Mouse (Mus musculus): ENCODE measurements around the gene Alx3. TPM values are rescaled to one million over a fixed set of nuclear protein-coding genes. Genes with fewer than 3 reads are reported as not detected.
A peak's percentile ranks its signal among the peaks of the same experiment; 100 is the strongest.

Alx3 gene
- polyA plus RNA-seq, 1 experiment from 2014 or later, result not detected

- no peaks in the 10 kb centered on the region for H3K9me3 ChIP-seq (ENCODE audit: control insufficient read depth, low read length)
- no peak for DNase-seq (ENCODE audit: low spot score)
- no peaks in the 10 kb centered on the region for H3K4me1 ChIP-seq (replicated peaks; ENCODE audit: control insufficient read depth, insufficient read depth, low read length)
- H3K27me3 ChIP-seq (ENCODE audit: control insufficient read depth, insufficient read depth, low read length), result no peaks in the 10 kb centered on the region
- H3K36me3 ChIP-seq (replicated peaks; ENCODE audit: control insufficient read depth, insufficient read depth), result peaks cover 63% of the 10 kb centered on the region
- H3K4me3 ChIP-seq (replicated peaks; ENCODE audit: low read length), result no peak overlapping the region
- no peak overlapping the region for H3K9ac ChIP-seq
- ATAC-seq (ENCODE audit: low FRiP score), result no peak
- H3K4me2 ChIP-seq (replicated peaks), result no peak overlapping the region
- WGBS, result 73% methylated on average over 4 of the region's 4 CpGs
- H3K27ac ChIP-seq, result no peak overlapping the region
These were observed 16.6 kb downstream of the Alx3 start for GRCm38 (mm10) chr3:107611394-107611793.

- no peak overlapping the region for H3K9ac ChIP-seq
- ATAC-seq (ENCODE audit: low FRiP score), result peak; percentile 68; the same call in 1 of the 2 replicates
- DNase-seq (ENCODE audit: low spot score), result peak; percentile 78
These were observed 18.2 kb downstream of the Alx3 start for GRCm38 (mm10) chr3:107612902-107613525.

GRCm38 (mm10) chr3:107617800-107618199 lies 23.0 kb downstream of the Alx3 start:
- Histone ChIP-seq H3K36me3 (replicated peaks; ENCODE audit: control insufficient read depth, insufficient read depth) (peaks cover 98% of the 10 kb centered on the region), H3K9ac (no peak overlapping the region), H3K27ac (no peak overlapping the region), H3K27me3 (ENCODE audit: control insufficient read depth, insufficient read depth, low read length) (no peaks in the 10 kb centered on the region), H3K4me2 (replicated peaks) (no peak overlapping the region), H3K4me3 (replicated peaks; ENCODE audit: low read length) (no peak overlapping the region), H3K9me3 (ENCODE audit: control insufficient read depth, low read length) (no peaks in the 10 kb centered on the region), H3K4me1 (replicated peaks; ENCODE audit: control insufficient read depth, insufficient read depth, low read length) (no peaks in the 10 kb centered on the region)
- DNase-seq (ENCODE audit: low spot score) (no peak), ATAC-seq (ENCODE audit: low FRiP score) (no peak)
- 98% methylated on average over 3 of the region's 3 CpGs for WGBS

More at GRCm38 (mm10) chr3:107612902-107613525, 18.2 kb downstream of the Alx3 start:
- H3K36me3 ChIP-seq (replicated peaks; ENCODE audit: control insufficient read depth, insufficient read depth), result peaks cover 79% of the 10 kb centered on the region
- no peak overlapping the region for H3K4me3 ChIP-seq (replicated peaks; ENCODE audit: low read length)
- H3K27ac ChIP-seq, result no peak overlapping the region
- no peaks in the 10 kb centered on the region for H3K27me3 ChIP-seq (ENCODE audit: control insufficient read depth, insufficient read depth, low read length)
- 87% methylated on average over 11 of the region's 11 CpGs for WGBS
- H3K4me2 ChIP-seq (replicated peaks), result no peak overlapping the region
- H3K4me1 ChIP-seq (replicated peaks; ENCODE audit: control insufficient read depth, insufficient read depth, low read length), result no peaks in the 10 kb centered on the region
- H3K9me3 ChIP-seq (ENCODE audit: control insufficient read depth, low read length), result no peaks in the 10 kb centered on the region

DNA sequence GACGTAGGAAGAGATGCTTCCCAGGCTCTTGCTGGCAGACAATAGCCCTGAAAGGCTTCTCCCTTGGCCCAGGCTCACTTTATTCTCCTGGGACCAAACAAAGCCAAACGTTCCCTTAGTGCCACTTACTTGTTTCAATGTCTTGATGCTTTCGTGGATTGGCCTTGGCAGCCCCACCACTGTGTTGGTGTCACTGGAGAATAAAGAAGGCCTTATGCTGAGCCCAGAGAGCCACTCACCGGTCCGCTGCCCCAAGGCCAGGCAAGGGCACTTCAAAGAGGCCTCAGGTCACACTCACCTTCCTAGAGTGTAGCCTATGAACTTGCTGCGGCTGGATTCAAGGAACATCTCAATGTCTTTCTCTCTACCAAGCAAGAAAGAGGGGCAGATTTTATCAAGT lies 25.1 kb downstream of the Alx3 start:
- 91% methylated on average over 6 of the region's 6 CpGs for WGBS
- ATAC-seq (ENCODE audit: low FRiP score) (no peak), DNase-seq (ENCODE audit: low spot score) (no peak)
- no peak overlapping the region for H3K4me3 ChIP-seq (replicated peaks; ENCODE audit: low read length)
- no peaks in the 10 kb centered on the region for H3K9me3 ChIP-seq (ENCODE audit: control insufficient read depth, low read length)
- H3K27me3 ChIP-seq (ENCODE audit: control insufficient read depth, insufficient read depth, low read length), result no peaks in the 10 kb centered on the region
- no peak overlapping the region for H3K9ac ChIP-seq
- peaks cover 98% of the 10 kb centered on the region for H3K36me3 ChIP-seq (replicated peaks; ENCODE audit: control insufficient read depth, insufficient read depth)
- no peaks in the 10 kb centered on the region for H3K4me1 ChIP-seq (replicated peaks; ENCODE audit: control insufficient read depth, insufficient read depth, low read length)
- H3K27ac ChIP-seq, result no peak overlapping the region
- no peak overlapping the region for H3K4me2 ChIP-seq (replicated peaks)

DNA sequence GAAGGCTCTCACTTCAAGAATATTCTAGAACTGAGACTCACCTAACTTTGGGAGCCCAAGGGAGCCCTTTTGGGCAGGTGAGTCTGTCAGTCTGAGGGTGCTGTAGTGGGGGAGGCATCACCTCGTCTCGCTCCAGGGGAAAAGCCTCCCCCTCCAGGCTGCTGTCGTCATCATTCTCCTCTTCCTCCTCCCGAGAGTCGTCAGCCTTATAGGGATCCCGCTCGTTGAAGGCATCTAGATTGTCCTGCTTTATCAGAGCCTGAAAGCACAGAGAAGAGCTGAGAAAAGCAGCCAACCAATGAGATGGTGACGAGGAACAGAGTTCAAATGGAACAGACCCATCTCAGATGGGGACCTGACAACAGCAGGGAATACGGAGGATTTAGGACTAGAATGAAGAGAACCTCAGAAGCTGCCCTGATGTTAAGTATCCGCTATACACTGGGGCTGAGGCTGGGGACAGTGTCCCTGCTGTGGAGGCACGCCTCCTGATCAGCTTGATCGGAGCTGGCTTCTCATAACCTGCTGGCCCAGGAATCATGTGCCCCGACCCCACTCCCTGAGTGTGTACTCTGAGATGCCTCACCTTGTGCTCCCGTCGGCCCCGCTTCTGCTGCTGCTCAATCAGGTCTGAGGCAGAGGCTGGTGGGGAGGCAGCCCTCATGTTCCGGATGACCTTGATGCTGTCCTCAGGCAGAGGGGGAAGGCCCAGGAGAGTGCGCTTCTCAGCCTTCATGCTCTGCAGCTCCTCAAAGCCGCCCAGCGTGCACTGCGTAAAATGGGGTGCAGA lies 26.6 kb downstream of the Alx3 start:
- Histone ChIP-seq H3K27me3 (ENCODE audit: control insufficient read depth, insufficient read depth, low read length) (no peaks in the 10 kb centered on the region), H3K9me3 (ENCODE audit: control insufficient read depth, low read length) (no peaks in the 10 kb centered on the region), H3K27ac (no peak overlapping the region), H3K4me2 (replicated peaks) (no peak overlapping the region), H3K9ac (no peak overlapping the region), H3K4me3 (replicated peaks; ENCODE audit: low read length) (no peak overlapping the region), H3K4me1 (replicated peaks; ENCODE audit: control insufficient read depth, insufficient read depth, low read length) (no peaks in the 10 kb centered on the region), H3K36me3 (replicated peaks; ENCODE audit: control insufficient read depth, insufficient read depth) (peaks cover 98% of the 10 kb centered on the region)
- ATAC-seq (ENCODE audit: low FRiP score) (no peak), DNase-seq (ENCODE audit: low spot score) (no peak)
- WGBS, result 93% methylated on average over 21 of the region's 21 CpGs

DNA sequence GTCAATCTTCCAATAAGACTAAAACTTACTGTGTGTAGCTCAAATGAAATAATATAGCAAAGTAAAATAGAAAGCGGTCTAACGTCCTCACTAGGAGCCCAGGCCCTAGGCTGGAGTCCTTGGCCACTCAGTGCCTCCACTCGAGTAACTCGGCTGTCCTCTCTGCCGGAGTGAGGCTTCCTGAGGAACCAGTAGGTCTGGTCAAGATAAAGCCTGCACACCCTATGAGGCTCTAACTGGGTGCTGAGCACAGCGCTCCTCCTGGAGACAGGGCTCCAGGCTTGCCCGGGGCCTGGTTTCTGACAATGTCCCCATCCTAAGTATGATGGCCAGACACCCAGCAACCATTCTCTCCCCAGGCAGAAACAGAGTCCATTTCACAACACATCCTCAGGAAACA lies 27.7 kb downstream of the Alx3 start:
- Histone ChIP-seq H3K4me1 (replicated peaks; ENCODE audit: control insufficient read depth, insufficient read depth, low read length) (no peaks in the 10 kb centered on the region), H3K9ac (no peak overlapping the region)
- ATAC-seq (ENCODE audit: low FRiP score), result no peak

GRCm38 (mm10) chr3:107624424-107624823 lies 29.6 kb downstream of the Alx3 start:
- no peaks in the 10 kb centered on the region for H3K27me3 ChIP-seq (ENCODE audit: control insufficient read depth, insufficient read depth, low read length)
- H3K9me3 ChIP-seq (ENCODE audit: control insufficient read depth, low read length), result no peaks in the 10 kb centered on the region
- no peak overlapping the region for H3K27ac ChIP-seq
- ATAC-seq (ENCODE audit: low FRiP score), result no peak
- H3K4me3 ChIP-seq (replicated peaks; ENCODE audit: low read length), result no peak overlapping the region
- no peak overlapping the region for H3K4me2 ChIP-seq (replicated peaks)
- H3K4me1 ChIP-seq (replicated peaks; ENCODE audit: control insufficient read depth, insufficient read depth, low read length), result peaks cover 8% of the 10 kb centered on the region; the same call in 1 of the 2 replicates
- DNase-seq (ENCODE audit: low spot score), result no peak
- H3K9ac ChIP-seq, result no peak overlapping the region
- WGBS, result 98% methylated on average over 8 of the region's 8 CpGs
- H3K36me3 ChIP-seq (replicated peaks; ENCODE audit: control insufficient read depth, insufficient read depth), result peaks cover 96% of the 10 kb centered on the region

More for the DNA sequence above, 27.7 kb downstream of the Alx3 start:
- DNase-seq (ENCODE audit: low spot score), result no peak
- Histone ChIP-seq H3K4me2 (replicated peaks) (no peak overlapping the region), H3K27me3 (ENCODE audit: control insufficient read depth, insufficient read depth, low read length) (no peaks in the 10 kb centered on the region), H3K36me3 (replicated peaks; ENCODE audit: control insufficient read depth, insufficient read depth) (peaks cover 98% of the 10 kb centered on the region), H3K9me3 (ENCODE audit: control insufficient read depth, low read length) (no peaks in the 10 kb centered on the region), H3K4me3 (replicated peaks; ENCODE audit: low read length) (no peak overlapping the region), H3K27ac (no peak overlapping the region)
- WGBS, result 97% methylated on average over 7 of the region's 7 CpGs

- no peak overlapping the region for H3K9ac ChIP-seq
- 92% methylated on average over 8 of the region's 8 CpGs for WGBS
- H3K27ac ChIP-seq, result no peak overlapping the region
- H3K4me1 ChIP-seq (replicated peaks; ENCODE audit: control insufficient read depth, insufficient read depth, low read length), result peaks cover 19% of the 10 kb centered on the region
- no peak overlapping the region for H3K4me3 ChIP-seq (replicated peaks; ENCODE audit: low read length)
- no peak for ATAC-seq (ENCODE audit: low FRiP score)
- no peaks in the 10 kb centered on the region for H3K9me3 ChIP-seq (ENCODE audit: control insufficient read depth, low read length)
- H3K36me3 ChIP-seq (replicated peaks; ENCODE audit: control insufficient read depth, insufficient read depth), result peaks cover 90% of the 10 kb centered on the region
- no peak for DNase-seq (ENCODE audit: low spot score)
- H3K4me2 ChIP-seq (replicated peaks), result no peak overlapping the region
- no peaks in the 10 kb centered on the region for H3K27me3 ChIP-seq (ENCODE audit: control insufficient read depth, insufficient read depth, low read length)
These were observed 30.7 kb downstream of the Alx3 start for GRCm38 (mm10) chr3:107625536-107625935.

DNA sequence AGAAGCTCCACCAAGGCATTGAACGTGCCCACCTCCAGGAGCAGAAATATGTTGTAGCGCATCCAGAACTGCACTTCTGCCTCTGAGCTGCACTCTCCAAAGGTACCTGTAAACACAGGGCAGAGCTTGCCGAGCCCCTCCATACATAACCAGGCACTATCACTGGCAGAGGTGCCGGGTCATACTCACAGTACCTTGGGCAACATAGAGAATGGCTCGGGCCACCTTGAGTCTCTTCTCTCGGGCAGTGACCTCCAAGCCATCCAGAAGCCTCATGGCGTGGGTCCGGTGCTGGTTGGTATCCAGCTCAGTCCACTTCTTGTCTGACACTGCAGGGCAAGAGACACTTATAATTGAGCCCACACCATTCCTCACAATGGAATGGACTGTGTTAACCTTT lies 31.9 kb downstream of the Alx3 start:
- Histone ChIP-seq H3K36me3 (replicated peaks; ENCODE audit: control insufficient read depth, insufficient read depth) (peaks cover 78% of the 10 kb centered on the region), H3K27me3 (ENCODE audit: control insufficient read depth, insufficient read depth, low read length) (no peaks in the 10 kb centered on the region), H3K27ac (no peak overlapping the region), H3K4me2 (replicated peaks) (no peak overlapping the region), H3K4me3 (replicated peaks; ENCODE audit: low read length) (no peak overlapping the region), H3K9me3 (ENCODE audit: control insufficient read depth, low read length) (no peaks in the 10 kb centered on the region), H3K4me1 (replicated peaks; ENCODE audit: control insufficient read depth, insufficient read depth, low read length) (peaks cover 19% of the 10 kb centered on the region), H3K9ac (no peak overlapping the region)
- DNase-seq (ENCODE audit: low spot score) (no peak), ATAC-seq (ENCODE audit: low FRiP score) (no peak)
- 97% methylated on average over 8 of the region's 8 CpGs for WGBS
